Mouse (Mus musculus) neural tube, embryonic 13.5 days (tissue): ENCODE data around the gene Fam107a. TPM values are rescaled to one million over a fixed set of nuclear protein-coding genes. Genes with fewer than 3 reads are reported as not detected.
A peak's percentile ranks its signal among the peaks of the same experiment; 100 is the strongest.

Experiments
- ATAC-seq: fragments of 200-750 bp; cut with Nextera tagmentation; 2 replicates; pipeline ENCODE4 v1.8.0; 2017; ENCODE audit warnings: low read depth, mild to moderate bottlenecking, moderate TSS enrichment, moderate library complexity
- H3K27ac ChIP-seq: fragments of 300-500 bp; sonication (generic); replicated peaks from 2 replicates; pipeline ENCODE4 v1.5.1; 2015; ENCODE audit warnings: moderate library complexity, mild to moderate bottlenecking, inconsistent platforms
- H3K27me3 ChIP-seq: fragments of 300-500 bp; sonication (generic); 2 replicates; pipeline ENCODE4 v1.6.1; 2015; ENCODE audit warnings: mild to moderate bottlenecking, inconsistent platforms
- H3K36me3 ChIP-seq: fragments of 300-500 bp; sonication (generic); 2 replicates; pipeline ENCODE4 v1.6.1; 2015; ENCODE audit warnings: mild to moderate bottlenecking, inconsistent platforms
- H3K4me1 ChIP-seq: fragments of 300-500 bp; sonication (generic); replicated peaks from 2 replicates; pipeline ENCODE4 v1.6.1; 2015; ENCODE audit warnings: inconsistent platforms
- H3K4me2 ChIP-seq: fragments of 300-500 bp; sonication (generic); 2 replicates; pipeline ENCODE4 v1.6.1; 2015; ENCODE audit warnings: inconsistent platforms, mild to moderate bottlenecking, moderate library complexity
- H3K4me3 ChIP-seq: fragments of 300-500 bp; sonication (generic); 2 replicates; pipeline ENCODE4 v1.5.1; 2015; ENCODE audit warnings: mild to moderate bottlenecking, inconsistent platforms
- H3K9ac ChIP-seq: fragments of 300-500 bp; sonication (generic); 2 replicates; pipeline ENCODE4 v1.6.1; 2015; ENCODE audit warnings: moderate library complexity, mild to moderate bottlenecking, inconsistent platforms
- H3K9me3 ChIP-seq: fragments of 300-500 bp; sonication (generic); 2 replicates; pipeline ENCODE4 v1.6.1; 2016; ENCODE audit warnings: inconsistent platforms
- WGBS: fragments of 180-500 bp; shearing (Covaris S2); methylation state at CpG from one replicate; pipeline ENCODE4 v1.1.7; 2015; 5-methylcytosine and 5-hydroxymethylcytosine counted together
- polyA plus RNA-seq: library from polyadenylated mRNA; unstranded; fragments of >200 nt; fragmentation: Nextera tagmentation; extraction: Ambion mirVana; gene quantifications from 2 replicates; pipeline ENCODE4 v1.2.1, GENCODE M21; 2015

The Fam107a gene
- polyA plus RNA-seq, result 0.84 and 0.91 TPM in 2 replicates

GRCm38 (mm10) chr14:8317194-8318097 lies at the start of gene Fam107a:
Gene Fam107a (minus strand): TSS chr14:8318023.
- 12% methylated on average over 41 of the region's 41 CpGs for WGBS
- Histone ChIP-seq H3K27me3 (peaks cover 68% of the 10 kb centered on the region), H3K36me3 (no peaks in the 10 kb centered on the region), H3K27ac (no peak within 1 kb of the TSS), H3K4me1 (peaks cover 21% of the 10 kb centered on the region), H3K4me2 (peak within 1 kb of the TSS; percentile 60), H3K4me3 (peak within 1 kb of the TSS; percentile 32), H3K9ac (peak within 1 kb of the TSS; percentile 57), H3K9me3 (no peaks in the 10 kb centered on the region)
- peak; percentile 57 for ATAC-seq

- no peak for ATAC-seq
- 0% methylated on average over 1 of the region's 1 CpGs for WGBS
- no peak overlapping the region for H3K4me2 ChIP-seq
- H3K4me3 ChIP-seq, result no peak overlapping the region
- no peaks in the 10 kb centered on the region for H3K9me3 ChIP-seq
- H3K36me3 ChIP-seq, result no peaks in the 10 kb centered on the region
- H3K27me3 ChIP-seq, result no peaks in the 10 kb centered on the region
- H3K9ac ChIP-seq, result no peak overlapping the region
- H3K27ac ChIP-seq, result no peak overlapping the region
- peaks cover 11% of the 10 kb centered on the region for H3K4me1 ChIP-seq
Observed at GRCm38 (mm10) chr14:8367121-8367520, 49.3 kb upstream of the Fam107a start.

DNA sequence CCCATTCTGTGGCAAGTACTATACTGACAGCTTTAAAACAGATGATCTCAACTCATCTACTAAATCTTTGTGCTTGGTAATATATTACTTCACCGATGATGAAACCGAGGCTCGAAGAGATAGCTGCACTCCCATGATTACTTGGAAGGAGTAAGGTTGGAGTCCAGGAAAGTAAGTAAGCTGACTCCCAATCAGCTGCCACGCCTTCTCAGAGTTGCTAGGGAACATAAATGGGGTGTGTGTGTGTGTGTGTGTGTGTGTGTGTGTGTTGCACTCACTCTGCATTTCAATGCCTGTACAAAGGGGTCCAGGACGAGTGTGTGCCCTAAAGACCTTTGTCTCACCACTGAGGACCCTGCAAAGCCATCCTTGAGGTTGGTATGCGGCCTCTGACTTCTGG lies 48.0 kb upstream of the Fam107a start:
- no peaks in the 10 kb centered on the region for H3K36me3 ChIP-seq
- H3K9ac ChIP-seq, result no peak overlapping the region
- peaks cover 11% of the 10 kb centered on the region for H3K4me1 ChIP-seq
- H3K4me2 ChIP-seq, result no peak overlapping the region
- no peaks in the 10 kb centered on the region for H3K27me3 ChIP-seq
- ATAC-seq, result no peak
- H3K27ac ChIP-seq, result no peak overlapping the region
- WGBS, result 63% methylated on average over 6 of the region's 6 CpGs
- H3K4me3 ChIP-seq, result no peak overlapping the region
- H3K9me3 ChIP-seq, result no peaks in the 10 kb centered on the region

- no peak for ATAC-seq
- Histone ChIP-seq H3K27ac (no peak overlapping the region), H3K4me1 (no peaks in the 10 kb centered on the region), H3K9ac (no peak overlapping the region), H3K36me3 (no peaks in the 10 kb centered on the region), H3K4me3 (no peak overlapping the region), H3K4me2 (no peak overlapping the region), H3K27me3 (no peaks in the 10 kb centered on the region), H3K9me3 (no peaks in the 10 kb centered on the region)
- WGBS, result 87% methylated on average over 9 of the region's 9 CpGs
Observed at GRCm38 (mm10) chr14:8356836-8357235, 39.0 kb upstream of the Fam107a start.

DNA sequence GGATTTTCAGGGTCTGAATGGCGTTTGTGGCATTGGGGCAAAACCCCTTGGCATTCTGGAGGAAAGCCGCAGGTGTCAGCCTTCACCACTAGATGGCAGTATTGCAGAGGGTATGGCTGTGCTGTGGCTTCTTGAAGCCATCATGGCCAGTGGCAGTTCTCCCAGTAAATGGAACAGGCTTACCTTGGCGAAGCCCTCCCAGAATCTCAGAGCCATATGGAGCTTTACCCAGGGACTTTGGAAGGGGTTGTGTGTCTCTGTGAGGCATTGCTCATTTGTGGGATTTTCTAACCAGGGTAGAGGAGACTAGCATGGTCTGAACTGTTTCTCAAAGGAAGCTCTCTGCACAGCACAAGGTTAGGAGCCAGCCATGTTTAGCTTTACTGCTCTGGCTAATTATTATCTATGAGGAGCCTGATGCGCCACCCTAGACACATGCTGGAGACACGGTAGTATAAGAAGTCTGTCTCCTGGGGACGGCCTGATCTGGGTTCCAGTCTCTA lies 38.2 kb upstream of the Fam107a start:
- Histone ChIP-seq H3K9me3 (no peaks in the 10 kb centered on the region), H3K27ac (no peak overlapping the region), H3K36me3 (no peaks in the 10 kb centered on the region), H3K4me3 (no peak overlapping the region), H3K4me2 (no peak overlapping the region), H3K4me1 (no peaks in the 10 kb centered on the region), H3K27me3 (no peaks in the 10 kb centered on the region), H3K9ac (no peak overlapping the region)
- peak; percentile 82 for ATAC-seq
- 32% methylated on average over 6 of the region's 6 CpGs for WGBS

- no peaks in the 10 kb centered on the region for H3K27me3 ChIP-seq
- no peaks in the 10 kb centered on the region for H3K36me3 ChIP-seq
- H3K4me1 ChIP-seq, result no peaks in the 10 kb centered on the region
- 75% methylated on average over 9 of the region's 9 CpGs for WGBS
- H3K4me3 ChIP-seq, result no peak overlapping the region
- no peak for ATAC-seq
- H3K27ac ChIP-seq, result no peak overlapping the region
- no peaks in the 10 kb centered on the region for H3K9me3 ChIP-seq
- H3K4me2 ChIP-seq, result no peak overlapping the region
- no peak overlapping the region for H3K9ac ChIP-seq
Observed at GRCm38 (mm10) chr14:8348927-8349326, 31.1 kb upstream of the Fam107a start.

GRCm38 (mm10) chr14:8346255-8346997 lies 28.6 kb upstream of the Fam107a start:
- ATAC-seq, result peak; percentile 49
- Histone ChIP-seq H3K4me1 (no peaks in the 10 kb centered on the region), H3K4me3 (no peak overlapping the region), H3K4me2 (no peak overlapping the region), H3K27ac (no peak overlapping the region), H3K9me3 (no peaks in the 10 kb centered on the region), H3K36me3 (no peaks in the 10 kb centered on the region), H3K9ac (no peak overlapping the region), H3K27me3 (no peaks in the 10 kb centered on the region; the same call in 1 of the 2 replicates)
- 24% methylated on average over 7 of the region's 7 CpGs for WGBS

DNA sequence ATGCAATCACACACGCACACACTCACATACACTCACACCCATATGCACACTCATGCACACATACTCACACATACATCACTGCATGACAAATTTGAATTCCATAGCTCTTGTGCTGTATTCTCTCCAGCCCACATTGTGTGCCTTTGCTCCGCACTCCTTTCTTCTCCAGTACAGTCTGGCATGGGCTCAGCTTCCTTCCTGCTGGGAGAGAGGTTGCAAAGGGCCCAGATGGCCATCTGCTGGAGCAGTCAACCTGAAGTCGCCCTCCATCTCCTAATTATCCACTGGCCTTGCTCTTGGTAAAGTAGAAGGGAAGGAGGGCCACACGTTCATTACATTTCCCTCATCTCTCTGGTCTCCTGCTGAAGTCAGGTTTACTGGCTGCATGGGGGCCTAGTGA lies 27.7 kb upstream of the Fam107a start:
- Histone ChIP-seq H3K9ac (no peak overlapping the region), H3K9me3 (no peaks in the 10 kb centered on the region), H3K36me3 (no peaks in the 10 kb centered on the region), H3K27me3 (no peaks in the 10 kb centered on the region; the same call in 1 of the 2 replicates), H3K4me2 (no peak overlapping the region), H3K4me3 (no peak overlapping the region), H3K27ac (no peak overlapping the region), H3K4me1 (no peaks in the 10 kb centered on the region)
- 79% methylated on average over 4 of the region's 4 CpGs for WGBS
- no peak for ATAC-seq

DNA sequence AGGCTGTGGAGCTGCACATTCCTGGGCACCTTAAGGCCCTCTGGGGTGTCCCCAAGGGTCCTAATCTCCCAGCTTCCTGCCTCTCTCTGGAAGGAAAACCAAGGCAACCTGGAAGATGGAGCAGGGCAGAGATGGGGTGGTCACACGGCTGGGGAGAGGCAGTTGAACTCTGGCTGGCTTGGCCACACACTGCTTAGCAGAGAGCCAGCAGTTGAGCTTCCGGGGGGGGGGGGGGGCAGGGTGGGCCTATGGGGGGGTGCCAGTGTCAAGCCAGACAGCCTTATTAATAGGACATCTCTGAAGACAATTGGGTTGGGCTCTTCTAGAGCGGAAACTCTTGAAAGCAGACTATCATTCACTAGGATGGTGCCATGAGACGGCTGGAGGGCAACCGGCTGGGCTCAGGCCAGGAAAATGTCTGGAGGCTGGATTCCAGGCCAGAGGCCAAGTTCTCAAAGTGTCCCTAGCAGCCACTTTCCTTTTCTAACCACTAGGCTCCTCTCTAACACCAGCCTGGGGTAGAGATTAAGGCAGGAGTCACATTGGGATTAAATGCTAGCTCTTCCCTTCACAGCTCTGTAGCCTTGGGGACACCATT lies 24.8 kb upstream of the Fam107a start:
- Histone ChIP-seq H3K9me3 (no peaks in the 10 kb centered on the region), H3K4me1 (no peaks in the 10 kb centered on the region), H3K27me3 (no peaks in the 10 kb centered on the region; the same call in 1 of the 2 replicates), H3K9ac (no peak overlapping the region), H3K27ac (no peak overlapping the region), H3K36me3 (no peaks in the 10 kb centered on the region), H3K4me2 (no peak overlapping the region), H3K4me3 (no peak overlapping the region)
- ATAC-seq, result no peak
- 61% methylated on average over 5 of the region's 5 CpGs for WGBS

- H3K4me1 ChIP-seq, result peaks cover 3% of the 10 kb centered on the region; the same call in 1 of the 2 replicates
- H3K4me3 ChIP-seq, result no peak overlapping the region
- H3K9me3 ChIP-seq, result no peaks in the 10 kb centered on the region; the same call in 1 of the 2 replicates
- no peaks in the 10 kb centered on the region for H3K36me3 ChIP-seq
- H3K27me3 ChIP-seq, result no peaks in the 10 kb centered on the region; the same call in 1 of the 2 replicates
- no peak overlapping the region for H3K9ac ChIP-seq
- no peak for ATAC-seq
- no peak overlapping the region for H3K4me2 ChIP-seq
- H3K27ac ChIP-seq, result no peak overlapping the region
- WGBS, result 76% methylated on average over 4 of the region's 4 CpGs
Observed at GRCm38 (mm10) chr14:8340226-8340625, 22.4 kb upstream of the Fam107a start.

GRCm38 (mm10) chr14:8335947-8336346 lies 18.1 kb upstream of the Fam107a start:
- 17% methylated on average over 10 of the region's 10 CpGs for WGBS
- H3K4me2 ChIP-seq, result no peak overlapping the region
- no peaks in the 10 kb centered on the region for H3K36me3 ChIP-seq
- peak; percentile 60; the same call in 1 of the 2 replicates for ATAC-seq
- H3K9ac ChIP-seq, result no peak overlapping the region
- H3K4me3 ChIP-seq, result no peak overlapping the region
- no peaks in the 10 kb centered on the region for H3K27me3 ChIP-seq
- H3K27ac ChIP-seq, result peak overlapping the region; percentile 29; the same call in 1 of the 2 replicates
- H3K4me1 ChIP-seq, result peaks cover 7% of the 10 kb centered on the region
- no peaks in the 10 kb centered on the region; the same call in 1 of the 2 replicates for H3K9me3 ChIP-seq
